Mouse (Mus musculus) liver (tissue): Measurements from ENCODE around the gene Pdap1.
"Not testable (repeated sequence)": the region's sequence is repeated elsewhere in the genome, so short reads cannot be mapped to it uniquely, and the experiment has no call there.

Experiments
- DNase-seq: peaks from one replicate; pipeline ENCODE4 v3.0.0-alpha.2; 2020; ENCODE audit warnings: mixed read lengths

Pdap1 gene

GRCm38 (mm10) chr5:145139571-145140519 lies at the start of gene Pdap1, which contains the start of gene Bud31:
TSS of gene Pdap1 (minus strand) at chr5:145140238.
TSS of gene Bud31 (plus strand) at chr5:145140362.
- DNase-seq, result peak; percentile 95

GRCm38 (mm10) chr5:145189416-145189815 lies 49.4 kb upstream of the Pdap1 start:
- peak; percentile 56 for DNase-seq

- no peak for DNase-seq
Measured at GRCm38 (mm10) chr5:145185244-145185643, 45.2 kb upstream of the Pdap1 start.

GRCm38 (mm10) chr5:145178461-145178980 lies 38.5 kb upstream of the Pdap1 start:
- DNase-seq, result no peak

- DNase-seq, result peak; percentile 27
Measured at GRCm38 (mm10) chr5:145167306-145167661, 27.2 kb upstream of the Pdap1 start.

- peak; percentile 99 for DNase-seq
Measured at GRCm38 (mm10) chr5:145166536-145167305, 26.7 kb upstream of the Pdap1 start, which contains the start of the genes Ptcd1 and Cpsf4. TSS of gene Ptcd1 (minus strand) at chr5:145167108. TSS of gene Cpsf4 (plus strand) at chr5:145167213.

- no peak for DNase-seq
Measured at GRCm38 (mm10) chr5:145165184-145165583, 25.1 kb upstream of the Pdap1 start.

- DNase-seq, result no peak
Measured at GRCm38 (mm10) chr5:145164710-145165109, 24.7 kb upstream of the Pdap1 start.

GRCm38 (mm10) chr5:145161361-145161760 lies 21.3 kb upstream of the Pdap1 start:
- no peak for DNase-seq

GRCm38 (mm10) chr5:145152690-145153089 lies 12.7 kb upstream of the Pdap1 start:
- DNase-seq, result peak; percentile 41

- DNase-seq, result no peak
Measured at GRCm38 (mm10) chr5:145149294-145149693, 9.3 kb upstream of the Pdap1 start.

GRCm38 (mm10) chr5:145147748-145148147 lies 7.7 kb upstream of the Pdap1 start:
- no peak for DNase-seq

GRCm38 (mm10) chr5:145140611-145141010 lies 573 bp upstream of the Pdap1 start:
- peak; percentile 40 for DNase-seq

- no peak for DNase-seq
Measured at GRCm38 (mm10) chr5:145138836-145139235, 1.2 kb downstream of the Pdap1 start.

GRCm38 (mm10) chr5:145133275-145133674 lies 6.8 kb downstream of the Pdap1 start:
- not testable (repeated sequence) for DNase-seq

- DNase-seq, result no peak
Measured at GRCm38 (mm10) chr5:145130995-145131394, 9.0 kb downstream of the Pdap1 start.

GRCm38 (mm10) chr5:145130191-145130590 lies 9.8 kb downstream of the Pdap1 start:
- no peak for DNase-seq

- not testable (repeated sequence) for DNase-seq
Measured at GRCm38 (mm10) chr5:145129773-145130172, 10.3 kb downstream of the Pdap1 start.

GRCm38 (mm10) chr5:145129124-145129523 lies 10.9 kb downstream of the Pdap1 start:
- DNase-seq, result no peak

- DNase-seq, result no peak
Measured at GRCm38 (mm10) chr5:145126580-145126979, 13.5 kb downstream of the Pdap1 start.

- no peak for DNase-seq
Measured at GRCm38 (mm10) chr5:145123396-145123795, 16.6 kb downstream of the Pdap1 start.

- DNase-seq, result no peak
Measured at GRCm38 (mm10) chr5:145120921-145121320, 19.1 kb downstream of the Pdap1 start.

GRCm38 (mm10) chr5:145119385-145119784 lies 20.7 kb downstream of the Pdap1 start:
- DNase-seq, result peak; percentile 40
